Mouse (Mus musculus) retina, adult 2 months (tissue): ENCODE measurements at regions not wholly inside any gene's neighbourhood (a gene's known extent, or its start where the extent isn't known, plus 50 kb on each side); places are given as distances from the start of the nearest gene placed in this dataset.

ENCODE experiments used
- DNase-seq: peaks from one replicate; pipeline ENCODE4 v3.0.0-alpha.2; 2012; ENCODE audit warnings: low read depth, low spot score

DNA sequence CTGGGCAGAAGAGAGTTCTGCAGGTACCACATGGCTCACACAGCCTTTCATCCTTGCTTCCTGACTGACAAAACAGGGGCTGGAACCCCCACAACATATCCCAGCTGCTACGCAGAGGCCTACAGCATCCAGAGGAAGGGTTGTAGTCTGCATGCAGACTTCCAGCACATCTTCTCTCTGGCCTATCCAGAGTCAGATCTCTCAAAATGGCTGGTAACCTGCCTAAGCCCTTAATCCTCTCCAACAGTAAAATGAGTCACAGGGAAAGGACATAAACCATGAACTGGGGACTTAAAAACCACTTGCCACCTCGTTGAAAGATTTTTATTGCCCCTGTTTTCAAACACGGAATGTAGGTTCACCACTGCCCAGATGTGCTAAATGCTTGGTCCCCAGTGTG, 183.6 kb upstream of the Spred2 start:
- DNase-seq, result no peak

DNA sequence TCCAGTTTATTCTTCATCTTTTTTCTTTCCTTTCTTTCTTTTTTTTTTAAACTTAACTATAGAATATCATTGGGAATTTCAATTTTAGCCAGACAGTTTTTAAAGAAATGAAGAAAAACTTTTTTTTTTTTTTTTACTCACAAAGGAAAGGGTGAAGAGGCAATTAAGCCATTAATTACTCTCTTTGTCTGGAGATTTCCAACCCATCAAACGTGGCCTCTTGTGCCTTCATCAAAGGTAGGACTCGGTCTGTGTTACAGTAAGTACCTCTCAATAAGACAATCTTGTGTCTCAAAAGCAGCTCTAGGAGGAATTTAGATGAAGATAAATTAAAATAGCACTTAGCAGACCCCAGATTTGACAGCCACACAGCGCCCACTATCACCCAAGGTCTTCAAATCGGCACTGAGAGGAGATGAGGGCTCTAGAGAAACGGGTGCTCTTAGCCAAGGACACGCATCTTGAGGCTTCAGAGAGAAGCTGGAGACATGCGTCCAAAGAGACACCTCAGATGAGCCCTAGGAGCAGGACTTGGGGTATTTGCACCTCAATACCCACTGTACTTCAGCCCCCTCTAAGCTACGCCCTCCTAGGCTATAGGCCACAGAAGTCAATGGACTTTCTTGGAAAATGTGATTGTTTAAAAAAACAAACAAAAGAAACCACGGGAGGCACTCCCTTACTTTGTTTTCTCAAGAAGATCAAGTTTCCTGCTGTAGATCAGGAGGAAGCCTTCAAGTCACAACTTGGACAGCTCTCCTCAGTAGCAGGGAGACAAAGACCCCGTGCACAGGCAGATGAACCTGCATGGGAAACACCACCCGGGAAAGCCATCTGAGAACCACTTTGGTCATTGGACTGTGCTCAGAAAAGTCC, 176.8 kb upstream of the Spred2 start:
- DNase-seq, result no peak

GRCm38 (mm10) chr11:19747973-19748559, 176.1 kb upstream of the Spred2 start:
- DNase-seq, result no peak

GRCm38 (mm10) chr11:19758892-19759291, 165.3 kb upstream of the Spred2 start:
- no peak for DNase-seq

GRCm38 (mm10) chr11:19760861-19761693, 163.1 kb upstream of the Spred2 start:
- peak; percentile 26 for DNase-seq

- DNase-seq, result no peak
Observed at GRCm38 (mm10) chr11:19761694-19761976, 162.5 kb upstream of the Spred2 start.

DNA sequence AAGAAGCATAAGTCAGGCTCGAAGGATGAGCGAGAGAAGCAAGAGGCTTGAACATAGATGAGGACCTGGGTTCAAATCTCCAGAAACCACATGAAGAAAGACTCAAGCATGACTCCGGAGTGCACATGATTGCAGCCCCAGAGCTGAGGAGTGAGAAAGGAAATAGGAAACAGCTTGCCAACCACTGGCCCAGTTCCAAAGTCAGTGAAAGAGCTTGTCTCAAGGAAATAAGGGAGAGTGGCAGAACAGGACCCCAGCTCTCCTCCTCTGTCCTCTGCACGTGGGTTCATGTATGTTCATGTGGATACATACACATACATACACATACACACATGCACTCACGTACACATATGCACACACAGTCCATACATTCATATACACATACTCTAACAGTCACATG, 156.9 kb upstream of the Spred2 start:
- no peak for DNase-seq

- no peak for DNase-seq
Observed at GRCm38 (mm10) chr11:19767871-19768270, 156.3 kb upstream of the Spred2 start.

GRCm38 (mm10) chr11:19768962-19769361, 155.2 kb upstream of the Spred2 start:
- no peak for DNase-seq

DNA sequence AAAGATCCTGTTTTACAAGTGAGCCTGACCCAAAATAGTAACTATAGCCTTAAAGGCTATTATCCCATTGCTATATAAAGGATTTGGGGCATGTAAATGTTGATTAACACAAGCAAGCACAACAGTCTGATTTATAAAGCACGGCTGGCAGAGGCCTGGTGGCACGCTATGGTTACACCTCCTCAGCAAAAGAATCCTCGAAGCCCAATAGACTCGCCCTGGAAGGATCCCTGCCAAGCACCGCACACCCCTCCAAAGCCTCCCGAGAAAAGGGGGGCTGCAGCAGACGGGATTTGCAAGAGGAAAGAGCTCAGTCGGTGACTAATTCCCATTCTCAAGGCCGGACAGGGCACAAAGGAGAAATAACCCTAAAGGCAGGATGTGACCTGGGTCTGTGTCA, 150.2 kb upstream of the Spred2 start:
- no peak for DNase-seq

DNA sequence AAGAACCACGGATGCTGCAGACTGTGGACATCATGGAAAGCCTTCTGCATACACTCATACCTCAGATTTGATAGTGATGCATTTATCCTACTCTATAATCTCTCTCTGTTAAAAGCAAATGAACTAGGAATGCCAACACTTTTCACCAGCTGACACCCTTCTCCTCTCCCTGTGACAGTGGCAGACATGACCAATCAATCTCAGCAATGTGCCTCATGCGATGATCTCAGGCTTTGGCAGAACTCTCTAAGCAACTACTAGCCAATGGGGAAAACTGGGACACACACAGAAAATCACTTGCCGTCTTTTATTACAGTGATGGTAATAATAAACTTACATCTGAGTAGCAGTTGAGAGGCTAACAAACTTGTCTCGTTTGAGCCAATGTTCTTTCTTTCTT, 148.4 kb upstream of the Spred2 start:
- no peak for DNase-seq

DNA sequence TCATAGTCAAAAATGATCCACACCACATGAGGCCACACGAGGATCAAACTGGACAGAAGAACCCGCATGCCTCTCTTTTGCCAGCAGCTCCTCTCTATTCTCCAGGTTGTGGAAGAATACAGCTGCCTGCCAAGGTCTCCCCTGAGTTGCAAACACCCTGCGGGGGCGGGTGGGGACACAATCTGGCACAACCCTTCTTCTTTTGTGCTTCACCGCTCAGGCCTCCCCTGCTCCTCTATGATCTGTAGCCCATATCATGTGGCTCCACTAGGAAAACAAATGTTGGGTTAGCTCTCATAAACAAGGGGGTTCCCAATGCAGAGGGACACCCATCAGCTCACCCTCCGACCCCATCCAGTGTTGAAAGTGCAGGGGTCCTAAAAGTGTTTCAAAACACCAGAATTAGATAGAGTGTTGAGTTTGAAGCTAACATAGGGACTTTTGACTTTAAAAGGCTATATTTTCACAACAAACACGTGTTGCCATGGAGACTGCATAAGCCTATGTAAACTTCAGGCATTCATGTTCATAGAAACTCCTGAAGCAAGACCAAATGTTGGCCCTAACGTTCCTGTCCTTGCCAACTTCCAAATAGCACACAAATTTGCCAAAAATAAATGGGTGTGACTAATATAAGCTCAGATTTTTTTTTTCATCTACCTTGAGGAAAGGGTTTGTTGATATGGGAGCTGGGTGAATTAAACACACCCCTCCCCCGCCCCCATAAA, 147.5 kb upstream of the Spred2 start:
- no peak for DNase-seq

GRCm38 (mm10) chr11:19778191-19778590, 146.0 kb upstream of the Spred2 start:
- no peak for DNase-seq

DNA sequence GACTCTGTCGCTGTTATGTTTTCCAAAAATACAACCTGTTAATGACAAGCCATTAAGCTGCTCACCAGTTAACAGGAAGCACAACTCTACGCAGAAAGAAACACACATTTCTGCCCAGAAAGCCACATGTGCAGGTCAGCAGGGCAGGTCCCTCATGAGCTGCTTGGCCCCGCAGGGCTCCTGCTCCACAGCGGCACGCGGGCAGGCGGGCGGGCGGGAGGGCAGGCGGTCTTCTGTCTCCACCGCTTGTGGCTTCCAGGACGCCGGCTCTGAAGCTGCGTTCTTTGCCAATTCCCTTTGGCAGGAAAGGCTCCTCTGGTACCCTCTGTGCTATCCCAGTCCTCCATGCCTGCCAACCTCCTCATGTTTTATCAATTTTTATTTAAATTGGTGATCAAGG, 139.1 kb upstream of the Spred2 start:
- DNase-seq, result no peak

DNA sequence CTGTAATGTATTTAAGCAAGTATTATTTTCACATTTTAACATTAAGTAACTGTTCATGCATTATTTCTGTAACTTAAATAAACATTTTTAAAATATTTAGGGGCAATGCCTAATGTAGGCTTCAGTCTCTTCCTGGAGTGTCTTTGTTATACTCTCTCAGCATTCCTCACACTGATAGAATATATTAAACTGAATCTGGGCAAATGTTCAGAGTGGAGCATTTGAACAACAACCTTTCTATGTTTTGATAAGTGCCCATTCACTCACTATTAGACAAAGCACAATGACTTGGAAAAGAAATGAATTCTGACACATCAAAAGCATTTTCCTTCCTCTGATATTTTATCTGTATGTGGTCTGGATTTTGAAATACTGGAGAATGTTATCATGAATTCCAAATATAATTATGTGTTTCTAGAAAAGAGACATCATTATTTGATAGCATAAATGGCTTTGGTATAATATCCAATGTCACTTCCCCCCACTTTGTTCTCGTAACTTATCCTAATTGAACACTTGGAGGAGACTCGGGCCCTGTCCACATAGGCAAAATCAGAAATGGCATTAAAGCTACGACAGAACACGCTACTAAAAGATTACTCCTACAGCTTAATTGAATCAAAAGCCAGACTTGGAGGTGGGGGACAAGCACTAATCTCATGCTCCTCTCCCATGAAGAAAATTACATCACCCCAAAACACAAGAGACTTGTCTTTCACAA, 127.1 kb upstream of the Spred2 start:
- DNase-seq, result no peak

- no peak for DNase-seq
Observed at GRCm38 (mm10) chr11:19809359-19809758, 114.8 kb upstream of the Spred2 start.

DNA sequence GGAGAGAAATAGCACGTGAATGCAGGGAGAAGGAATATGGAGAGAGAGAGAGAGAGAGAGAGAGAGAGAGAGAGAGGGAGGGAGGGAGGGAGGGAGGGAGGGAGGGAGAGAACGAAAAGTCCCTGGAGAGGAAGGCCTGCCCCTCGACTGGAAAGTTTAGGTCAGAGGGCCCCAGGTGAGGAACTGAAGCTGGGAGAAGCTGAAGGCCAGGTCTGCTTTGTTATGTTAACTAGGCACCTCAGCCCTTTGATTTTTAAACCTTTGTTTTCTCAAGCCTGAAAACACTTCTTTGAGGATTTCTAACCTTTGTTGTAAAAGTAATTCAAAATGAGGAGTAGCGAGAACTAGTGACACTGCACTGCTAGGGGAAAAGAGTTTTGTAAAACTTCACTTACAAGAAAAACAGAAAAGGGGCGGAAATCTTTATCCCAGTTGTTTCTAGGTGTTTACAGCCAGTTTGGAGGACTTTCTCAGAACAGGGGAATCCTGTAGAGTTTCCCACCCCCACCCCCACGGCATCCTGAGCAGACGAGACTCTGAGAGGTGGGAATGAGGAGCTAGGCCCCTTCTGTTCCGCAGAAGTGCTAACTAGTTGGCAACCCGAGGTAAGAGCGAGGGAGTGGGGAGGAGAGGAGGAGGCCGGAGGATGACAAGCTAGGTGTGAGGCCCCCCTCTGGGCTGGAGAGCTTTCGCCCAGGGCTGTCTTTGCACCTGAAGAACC, 112.7 kb upstream of the Spred2 start:
- no peak for DNase-seq

- DNase-seq, result no peak
Observed at GRCm38 (mm10) chr11:19811992-19812690, 112.0 kb upstream of the Spred2 start.

DNA sequence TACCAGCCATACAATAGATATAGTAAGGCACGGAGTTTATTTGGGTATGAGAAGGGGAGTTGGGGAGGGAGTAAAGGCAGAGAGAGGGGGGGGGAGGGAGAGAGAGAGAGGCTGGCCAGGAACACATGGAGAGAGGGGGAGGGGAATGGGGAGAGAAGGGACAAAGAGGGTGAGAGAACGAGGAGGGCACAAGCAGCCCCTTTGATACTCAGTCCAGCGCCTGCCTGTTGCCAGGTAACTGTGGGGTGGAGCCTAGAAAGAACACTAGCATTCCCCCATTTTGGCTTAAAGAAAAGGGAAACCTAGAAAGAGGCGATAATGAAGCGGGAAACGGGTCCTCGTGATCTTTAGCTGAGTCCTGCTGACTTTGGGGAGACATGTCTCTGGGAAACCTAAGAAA, 110.6 kb upstream of the Spred2 start:
- DNase-seq, result no peak

DNA sequence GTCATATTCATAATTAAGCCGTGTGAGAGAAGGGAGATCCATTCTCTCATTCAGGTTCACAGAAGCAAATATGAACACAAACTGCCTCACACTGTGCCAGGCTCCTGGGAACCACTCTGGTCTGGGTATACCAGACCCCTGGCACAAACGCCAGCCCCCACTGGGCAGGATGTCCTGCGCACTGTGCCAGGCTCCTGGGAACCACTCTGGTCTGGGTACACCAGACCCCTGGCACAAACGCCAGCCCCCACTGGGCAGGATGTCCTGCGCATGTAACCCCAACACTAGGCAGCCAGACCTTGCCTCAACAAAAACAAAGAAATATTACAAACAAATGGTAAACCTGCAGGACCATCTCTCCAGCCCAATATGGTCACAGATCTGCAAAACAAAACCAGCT, 101.2 kb upstream of the Spred2 start:
- DNase-seq, result no peak
